Mouse (Mus musculus) intestine, postnatal 0 days (tissue): Measurements from ENCODE around the gene Rint1. TPM values are rescaled to one million over a fixed set of nuclear protein-coding genes. Genes with fewer than 3 reads are reported as not detected.
"Not testable (repeated sequence)": the region's sequence is repeated elsewhere in the genome, so short reads cannot be mapped to it uniquely, and the experiment has no call there.

Experiments used
- ATAC-seq: fragments of 200-750 bp; cut with Nextera tagmentation; 2 replicates; pipeline ENCODE4 v1.8.0; 2017; ENCODE audit warnings: mild to moderate bottlenecking, moderate TSS enrichment, moderate library complexity
- H3K27ac ChIP-seq: fragments of 300-500 bp; sonication (generic); 2 replicates; pipeline ENCODE4 v1.5.1; 2014; ENCODE audit warnings: mild to moderate bottlenecking, low read depth, low read length, moderate library complexity
- H3K27me3 ChIP-seq: fragments of 300-500 bp; sonication (generic); replicated peaks from 2 replicates; pipeline ENCODE4 v1.6.1; 2014; ENCODE audit warnings: low read length, mixed read lengths; ENCODE audit not compliant: control insufficient read depth, insufficient read depth
- H3K36me3 ChIP-seq: fragments of 300-500 bp; sonication (generic); 2 replicates; pipeline ENCODE4 v1.6.1; 2014; ENCODE audit warnings: mild to moderate bottlenecking, moderate library complexity; ENCODE audit not compliant: control insufficient read depth, insufficient read depth
- H3K4me1 ChIP-seq: fragments of 300-500 bp; sonication (generic); replicated peaks from 2 replicates; pipeline ENCODE4 v1.6.1; 2014; ENCODE audit warnings: antibody characterized with exemption, low read length, mixed read lengths; ENCODE audit not compliant: control insufficient read depth, insufficient read depth
- H3K4me2 ChIP-seq: fragments of 300-500 bp; sonication (generic); replicated peaks from 2 replicates; pipeline ENCODE4 v1.6.1; 2014; ENCODE audit warnings: low read depth, mild to moderate bottlenecking, moderate library complexity
- H3K4me3 ChIP-seq: fragments of 300-500 bp; sonication (generic); 2 replicates; pipeline ENCODE4 v1.5.1; 2014; ENCODE audit warnings: low read depth, low read length
- H3K9ac ChIP-seq: fragments of 300-500 bp; sonication (generic); 2 replicates; pipeline ENCODE4 v1.6.1; 2014; ENCODE audit warnings: mild to moderate bottlenecking, low read depth, low read length
- H3K9me3 ChIP-seq: fragments of 300-500 bp; sonication (generic); 2 replicates; pipeline ENCODE4 v1.6.1; 2016; ENCODE audit warnings: mixed run types; ENCODE audit not compliant: control insufficient read depth
- CTCF ChIP-seq: sonication (generic); IDR thresholded peaks from 2 replicates; pipeline ENCODE4 v1.5.1; 2016; ENCODE audit warnings: low read depth, mild to moderate bottlenecking, control low read depth, antibody characterized with exemption, moderate library complexity
- WGBS: fragments of 180-500 bp; shearing (Covaris S2); extraction: QIAGEN DNeasy Blood & Tissue Kit; methylation state at CpG from one replicate; pipeline ENCODE4 v1.1.7; 2014; 5-methylcytosine and 5-hydroxymethylcytosine counted together
- polyA plus RNA-seq: library from polyadenylated mRNA; unstranded; fragments of >200 nt; fragmentation: Nextera tagmentation; extraction: Ambion mirVana; gene quantifications from 2 replicates; pipeline ENCODE4 v1.2.1, GENCODE M21; 2015

Rint1 gene
- polyA plus RNA-seq, 1 experiment from 2014 or later, result 12.4 TPM

GRCm38 (mm10) chr5:23838158-23838557 is 50.6 kb downstream of the Rint1 start:
- no peak for ATAC-seq

GRCm38 (mm10) chr5:23843674-23844530 is 56.4 kb downstream of the Rint1 start, which contains the start of gene Tomm7:
Gene Tomm7, minus strand, starts transcription at chr5:23844161.
- Histone ChIP-seq H3K27me3 (no peaks in the 10 kb centered on the region), H3K27ac (peak within 1 kb of the TSS; percentile 76), H3K4me3 (peak within 1 kb of the TSS; percentile 57), H3K9me3 (no peaks in the 10 kb centered on the region), H3K9ac (peak within 1 kb of the TSS; percentile 53), H3K4me1 (no peaks in the 10 kb centered on the region; the same call in 1 of the 2 replicates), H3K36me3 (peaks cover 8% of the 10 kb centered on the region), H3K4me2 (peak within 1 kb of the TSS; percentile 59)
- TF ChIP-seq CTCF, result peak; percentile 56
- WGBS, result under 1% methylated on average over 44 of the region's 44 CpGs
- ATAC-seq, result peak; percentile 98

More at GRCm38 (mm10) chr5:23838158-23838557, 50.6 kb downstream of the Rint1 start:
- H3K4me3 ChIP-seq, result no peak overlapping the region
- H3K4me1 ChIP-seq, result no peaks in the 10 kb centered on the region; the same call in 1 of the 2 replicates
- H3K9ac ChIP-seq, result no peak overlapping the region
- H3K27me3 ChIP-seq, result no peaks in the 10 kb centered on the region
- H3K4me2 ChIP-seq, result no peak overlapping the region
- no peak overlapping the region for H3K27ac ChIP-seq
- TF ChIP-seq CTCF, result no peak
- H3K36me3 ChIP-seq, result peaks cover 9% of the 10 kb centered on the region
- 81% methylated on average over 7 of the region's 7 CpGs for WGBS
- no peaks in the 10 kb centered on the region for H3K9me3 ChIP-seq

- Histone ChIP-seq H3K4me2 (peak overlapping the region; percentile 59), H3K27ac (peak overlapping the region; percentile 76; the same call in 1 of the 2 replicates), H3K9ac (peak overlapping the region; percentile 53), H3K4me3 (peak overlapping the region; percentile 57), H3K36me3 (peaks cover 2% of the 10 kb centered on the region; the same call in 1 of the 2 replicates), H3K9me3 (no peaks in the 10 kb centered on the region), H3K27me3 (no peaks in the 10 kb centered on the region), H3K4me1 (no peaks in the 10 kb centered on the region; the same call in 1 of the 2 replicates)
- TF ChIP-seq CTCF, result no peak
- WGBS, result 19% methylated on average over 7 of the region's 7 CpGs
- 0 out of 2 replicates have a peak, but pooled peaks have one; percentile 18 for ATAC-seq
Observed at GRCm38 (mm10) chr5:23844531-23844841, 57.0 kb downstream of the Rint1 start.

GRCm38 (mm10) chr5:23845141-23845540 is 57.6 kb downstream of the Rint1 start:
- Histone ChIP-seq H3K27ac (no peak overlapping the region), H3K9ac (no peak overlapping the region)
- no peak for ATAC-seq

GRCm38 (mm10) chr5:23850345-23851159 is 63.0 kb downstream of the Rint1 start:
- peak overlapping the region; percentile 79 for H3K4me3 ChIP-seq
- WGBS, result under 1% methylated on average over 57 of the region's 61 CpGs
- H3K36me3 ChIP-seq, result peaks cover 16% of the 10 kb centered on the region; the same call in 1 of the 2 replicates
- peak overlapping the region; percentile 66 for H3K9ac ChIP-seq
- no peaks in the 10 kb centered on the region for H3K4me1 ChIP-seq
- peak; percentile 87 for TF ChIP-seq CTCF
- no peaks in the 10 kb centered on the region for H3K27me3 ChIP-seq
- peak overlapping the region; percentile 87 for H3K4me2 ChIP-seq
- H3K27ac ChIP-seq, result peak overlapping the region; percentile 60
- ATAC-seq, result peak; percentile 97
- H3K9me3 ChIP-seq, result no peaks in the 10 kb centered on the region

More at GRCm38 (mm10) chr5:23845141-23845540, 57.6 kb downstream of the Rint1 start:
- H3K4me3 ChIP-seq, result no peak overlapping the region
- H3K4me1 ChIP-seq, result no peaks in the 10 kb centered on the region; the same call in 1 of the 2 replicates
- TF ChIP-seq CTCF, result no peak
- 90% methylated on average over 3 of the region's 3 CpGs for WGBS
- no peaks in the 10 kb centered on the region for H3K9me3 ChIP-seq
- no peaks in the 10 kb centered on the region for H3K27me3 ChIP-seq
- H3K36me3 ChIP-seq, result no peaks in the 10 kb centered on the region; the same call in 1 of the 2 replicates
- H3K4me2 ChIP-seq, result no peak overlapping the region

- WGBS, result 3% methylated on average over 4 of the region's 4 CpGs
- ATAC-seq, H3K27ac ChIP-seq: not testable (repeated sequence)
Observed at GRCm38 (mm10) chr5:23851160-23851555, 63.6 kb downstream of the Rint1 start.

More at GRCm38 (mm10) chr5:23851160-23851555, 63.6 kb downstream of the Rint1 start:
- Histone ChIP-seq H3K4me2 (peak overlapping the region; percentile 87), H3K36me3 (peaks cover 22% of the 10 kb centered on the region), H3K9ac (peak overlapping the region; percentile 66), H3K4me3 (peak overlapping the region; percentile 79)
- H3K27me3 ChIP-seq, H3K9me3 ChIP-seq, H3K4me1 ChIP-seq: not testable (repeated sequence)
- TF ChIP-seq CTCF, result peak; percentile 56
